Mouse (Mus musculus) liver, embryonic 14.5 days (tissue): ENCODE results near the gene Dnajb14.
"Not testable (repeated sequence)": the region's sequence is repeated elsewhere in the genome, so short reads cannot be mapped to it uniquely, and the experiment has no call there.

Experiments
- CTCF ChIP-seq: IDR thresholded peaks from 2 replicates; pipeline ENCODE4 v1.5.1; 2016; ENCODE audit warnings: antibody characterized with exemption, low read depth, control low read depth
- EP300 ChIP-seq: IDR thresholded peaks from 2 replicates; pipeline ENCODE4 v1.6.1; 2016; ENCODE audit warnings: antibody characterized with exemption, low read depth

- TF ChIP-seq CTCF, result peak; percentile 34
- not testable (repeated sequence) for TF ChIP-seq EP300
These were observed 83.8 kb downstream of the Dnajb14 start for GRCm38 (mm10) chr3:137951302-137951701.
